Mouse (Mus musculus): ENCODE data around the gene Eras. TPM values are rescaled to one million over a fixed set of nuclear protein-coding genes. Genes with fewer than 3 reads are reported as not detected.

The Eras gene
- not detected for total RNA-seq (2023)

GRCm38 (mm10) chrX:7928270-7928790 lies at the start of gene Eras:
Gene Eras, minus strand, starts transcription at chrX:7928607.

GRCm38 (mm10) chrX:7977892-7978291 lies 49.5 kb upstream of the Eras start, which contains the start of gene Gata1:
Gene Gata1, minus strand, starts transcription at chrX:7978071.

GRCm38 (mm10) chrX:7947108-7947899 lies 18.9 kb upstream of the Eras start, which contains the start of gene Hdac6:
Gene Hdac6, minus strand, starts transcription at chrX:7947889.

GRCm38 (mm10) chrX:7919601-7920383 lies 8.6 kb downstream of the Eras start, which contains the start of gene Pcsk1n:
Gene Pcsk1n, plus strand, starts transcription at chrX:7919822.

GRCm38 (mm10) chrX:7909242-7909641 lies 19.2 kb downstream of the Eras start, which contains the start of gene Gm10490:
Gene Gm10490, plus strand, starts transcription at chrX:7909542.

GRCm38 (mm10) chrX:7907735-7908134 lies 20.7 kb downstream of the Eras start, which contains the start of gene Gm10491:
Gene Gm10491, minus strand, starts transcription at chrX:7907835.

GRCm38 (mm10) chrX:7898880-7899874 lies 29.2 kb downstream of the Eras start, which contains the start of the genes Pqbp1 and Timm17b:
Gene Pqbp1, minus strand, starts transcription at chrX:7899269.
Gene Timm17b, plus strand, starts transcription at chrX:7899357.

GRCm38 (mm10) chrX:7883841-7884567 lies 44.4 kb downstream of the Eras start, which contains the start of gene Slc35a2:
Gene Slc35a2, plus strand, starts transcription at chrX:7884028.

GRCm38 (mm10) chrX:7878007-7878419 lies 50.4 kb downstream of the Eras start, which contains the start of gene Pim2:
Gene Pim2, plus strand, starts transcription at chrX:7878262.

Other genes with a start within 250 kb of the Eras start
- gene Magix, start 247.4 kb downstream of the Eras start, total RNA-seq (2023), result not detected
- gene Gpkow, start 231.5 kb downstream of the Eras start, total RNA-seq (2023), result 10 to 100 TPM; 38.6 to 45.8 TPM
- gene Wdr45, start 214.3 kb downstream of the Eras start, total RNA-seq (2023), result 10 to 100 TPM; 42.0 to 42.8 TPM
- not detected for gene Gm45208, start 206.4 kb downstream of the Eras start, total RNA-seq (2023)
- gene Praf2, start 200.2 kb downstream of the Eras start, total RNA-seq (2023), result 10 to 100 TPM in 1 of 2 experiments, 1 to 10 TPM in 1; 8.2 to 10.6 TPM
- not detected for gene Ccdc120, start 177.7 kb downstream of the Eras start, total RNA-seq (2023)
- gene Tfe3, start 166.0 kb downstream of the Eras start, total RNA-seq (2023), result 100 to 1,000 TPM; 109 to 115 TPM
- 100 to 1,000 TPM; 114 to 122 TPM for gene Gripap1, start 138.8 kb downstream of the Eras start, total RNA-seq (2023)
- 1 to 10 TPM; 2.0 to 5.9 TPM for gene Kcnd1, start 106.3 kb downstream of the Eras start, total RNA-seq (2023)
- gene Otud5, start 87.2 kb downstream of the Eras start, total RNA-seq (2023), result 100 to 1,000 TPM; 147 to 152 TPM
- 1 to 10 TPM; 7.1 to 7.2 TPM for gene Pim2, start 50.3 kb downstream of the Eras start, total RNA-seq (2023)
- gene Slc35a2, start 44.6 kb downstream of the Eras start, total RNA-seq (2023), result 10 to 100 TPM; 30.2 to 34.2 TPM
- 10 to 100 TPM; 40.6 to 46.7 TPM for gene Pqbp1, start 29.3 kb downstream of the Eras start, total RNA-seq (2023)
- 10 to 100 TPM; 28.4 to 31.2 TPM for gene Timm17b, start 29.2 kb downstream of the Eras start, total RNA-seq (2023)
- gene Gm10491, start 20.8 kb downstream of the Eras start, total RNA-seq (2023), result not detected
- gene Gm10490, start 19.1 kb downstream of the Eras start, total RNA-seq (2023), result not detected
- gene Pcsk1n, start 8.8 kb downstream of the Eras start, total RNA-seq (2023), result not detected
- gene Hdac6, start 19.3 kb upstream of the Eras start, total RNA-seq (2023), result 10 to 100 TPM in 1 of 2 experiments, 1 to 10 TPM in 1; 8.1 to 11.2 TPM
- gene Gata1, start 49.5 kb upstream of the Eras start, total RNA-seq (2023), result not detected
- not detected for gene Glod5, start 89.9 kb upstream of the Eras start, total RNA-seq (2023)
- gene Suv39h1, start 146.2 kb upstream of the Eras start, total RNA-seq (2023), result 10 to 100 TPM; 13.8 to 15.7 TPM
- 100 to 1,000 TPM; 141 to 157 TPM for gene Was, start 161.9 kb upstream of the Eras start, total RNA-seq (2023)
- gene Wdr13, start 204.3 kb upstream of the Eras start, total RNA-seq (2023), result 10 to 100 TPM; 72.2 to 76.7 TPM
- gene Rbm3, start 217.3 kb upstream of the Eras start, total RNA-seq (2023), result 100 to 1,000 TPM; 328 to 382 TPM
- gene Tbc1d25, start 247.6 kb upstream of the Eras start, total RNA-seq (2023), result 1 to 10 TPM; 6.5 to 8.6 TPM

Data from monocyte, adult 59 days (primary cell).